Mouse (Mus musculus): Measurements from ENCODE around the gene Asns. TPM values are rescaled to one million over a fixed set of nuclear protein-coding genes. Genes with fewer than 3 reads are reported as not detected.

Asns gene
- 57.9 and 60.6 TPM in 2 replicates for polyA plus RNA-seq (2012; rRNA removed)

DNA sequence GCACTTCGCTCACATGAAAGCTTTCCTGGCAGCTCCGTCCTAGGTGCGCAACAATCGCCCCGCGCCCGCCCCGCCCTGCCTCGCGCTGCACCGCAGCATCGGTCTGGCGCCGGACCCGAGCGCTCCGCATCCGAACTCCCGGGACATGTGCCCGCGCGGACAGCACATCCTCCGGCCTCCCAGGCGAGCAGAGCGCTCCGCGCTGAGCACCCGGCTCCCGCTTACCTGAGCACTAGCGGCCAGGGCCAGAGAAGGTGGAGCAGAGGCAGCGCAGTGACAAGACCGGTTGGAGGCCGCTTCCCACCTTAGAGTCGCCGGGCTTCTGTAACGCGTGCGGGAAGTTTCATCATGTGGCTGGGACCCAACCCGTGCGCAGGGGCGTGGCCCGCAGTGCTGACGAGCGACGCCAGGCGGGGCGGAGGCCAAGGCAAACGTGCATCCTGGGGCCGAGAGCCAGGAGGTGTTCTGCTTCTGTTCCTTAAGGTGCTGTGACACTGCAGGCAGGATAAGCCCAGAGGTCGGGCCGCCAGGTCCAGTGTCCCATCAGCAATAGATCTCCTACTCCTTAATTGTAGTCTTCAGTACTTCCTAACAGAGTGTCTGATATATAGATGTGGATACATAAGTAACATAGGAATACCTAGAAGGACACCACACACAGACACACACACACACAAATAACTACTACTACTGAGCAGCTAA is at the start of gene Asns:
TSS of gene Asns (minus strand) at position 371 of the 702 bp plus-strand sequence.

Other genes starting within 250 kb of the Asns start
- 83.1 and 89.7 TPM in 2 replicates for gene Tac1, start 138.4 kb downstream of the Asns start, polyA plus RNA-seq (2012; rRNA removed)
- gene C1galt1, start 151.6 kb upstream of the Asns start, polyA plus RNA-seq (2012; rRNA removed): 7.0 and 8.2 TPM in 2 replicates

Measured in central nervous system, embryonic 18 days (tissue).